Mouse (Mus musculus) adrenal gland, postnatal 4 days (tissue): ENCODE measurements around the gene Olfr930. TPM values are rescaled to one million over a fixed set of nuclear protein-coding genes. Genes with fewer than 3 reads are reported as not detected.

Experiments
- DNase-seq, 2 experiments: peaks; one replicate each; pipeline ENCODE4 v3.0.0; 2021 to 2022; ENCODE audit warnings: low spot score in 2 of 2, mixed read lengths in 2 of 2
- long read RNA-seq, 2 experiments: library from polyadenylated mRNA; stranded (forward); transcript quantifications; one replicate each; pipeline ENCODE4 v2.0.0; 2021
- total RNA-seq, 2 experiments: library from RNA; stranded (reverse); gene quantifications; 2 replicates each; pipeline ENCODE4 v1.2.3; 2021

The Olfr930 gene
- not detected for total RNA-seq
- long read RNA-seq, experiment 1, result 0 reads
- long read RNA-seq, experiment 2, result 0 reads

GRCm38 (mm10) chr9:38929509-38929908 lies at the start of gene Olfr930:
Olfr930 (plus strand) TSS chr9:38929809.
- no peak for DNase-seq

GRCm38 (mm10) chr9:38953401-38954123 lies 24.0 kb downstream of the Olfr930 start:
- no peak for DNase-seq

GRCm38 (mm10) chr9:38954124-38954416 lies 24.5 kb downstream of the Olfr930 start:
- no peak for DNase-seq

- no peak for DNase-seq
Measured at GRCm38 (mm10) chr9:38972013-38972412, 42.4 kb downstream of the Olfr930 start, which contains the start of gene Olfr933. Olfr933 (plus strand) TSS chr9:38972313.

Other genes starting within 250 kb of the Olfr930 start
- gene Olfr919, start 226.1 kb upstream of the Olfr930 start, total RNA-seq, result not detected
- 10 to 100 TPM; 46.4 to 53.4 TPM for gene Vwa5a, start 211.5 kb upstream of the Olfr930 start, total RNA-seq
- gene Olfr920, start 177.5 kb upstream of the Olfr930 start, total RNA-seq, result under 1 TPM; 0.48 to 0.51 TPM
- gene Olfr921, start 156.7 kb upstream of the Olfr930 start, total RNA-seq, result not detected
- not detected for gene Olfr922, start 115.2 kb upstream of the Olfr930 start, total RNA-seq
- gene Olfr923, start 103.3 kb upstream of the Olfr930 start, total RNA-seq, result not detected
- not detected for gene Olfr924, start 85.4 kb upstream of the Olfr930 start, total RNA-seq
- gene Olfr26, start 74.7 kb upstream of the Olfr930 start, total RNA-seq, result not detected
- not detected for gene Olfr926, start 52.7 kb upstream of the Olfr930 start, total RNA-seq
- gene Olfr933, start 42.5 kb downstream of the Olfr930 start, total RNA-seq, result under 1 TPM in 1 of 2 experiments, not detected in 1; 0.11 TPM
- not detected for gene Olfr934, start 58.5 kb downstream of the Olfr930 start, total RNA-seq
- gene Olfr935, start 69.9 kb downstream of the Olfr930 start, total RNA-seq, result not detected
- not detected for gene Olfr146, start 93.6 kb downstream of the Olfr930 start, total RNA-seq
- gene Olfr937, start 135.1 kb downstream of the Olfr930 start, total RNA-seq, result not detected
- gene Olfr938, start 149.1 kb downstream of the Olfr930 start, total RNA-seq, result not detected
- not detected for gene Olfr27, start 198.3 kb downstream of the Olfr930 start, total RNA-seq
- gene Olfr943, start 236.5 kb downstream of the Olfr930 start, total RNA-seq, result not detected